ENCODE assay signal across 20 mouse cellular contexts in genomic region chr2:120496511-120496910, GRCm38 (mm10). TPM values are rescaled to one million over a fixed set of nuclear protein-coding genes. Genes with fewer than 3 reads are reported as not detected.
DNase-seq lines count a peak whose midpoint lies in the region; ATAC-seq and TF ChIP-seq lines count a peak whose summit lies in the region.
"Had no signal": no experiment of that assay in that cellular context is flagged by ENCODE, and none has a peak within 500 bp of the region (broad histone marks: within the 10 kb centered on the region; RNA-seq: fewer than 3 reads in every experiment).

No protein-coding gene starts in this region.

- WGBS in heart, embryonic 15.5 days: 44% methylated on average over 3 of the region's 3 CpGs
- WGBS in intestine, embryonic 15.5 days: 58% methylated on average over 3 of the region's 3 CpGs

- H3K4me2 ChIP-seq in heart, embryonic 15.5 days: no peak overlapping the region
- H3K4me2 ChIP-seq in intestine, embryonic 15.5 days (replicated peaks): no peak overlapping the region
- H3K4me2 ChIP-seq: embryonic facial prominence, embryonic 15.5 days; forebrain, embryonic 13.5 days; hindbrain, embryonic 14.5 days; limb, embryonic 12.5 days had no signal

- no peak for DNase-seq in heart, adult 8-10 months (ENCODE audit: low spot score)
- peak; percentile 66 for DNase-seq in brain, adult 2 months (ENCODE audit: low read depth, low spot score)
- DNase-seq in layer of hippocampus, adult 2 months (ENCODE audit: low spot score in 2 of 2): peak; percentile 52 to 67
- peak; percentile 29 for DNase-seq in right cerebral cortex, postnatal 14 days
- no peak for DNase-seq in kidney, adult 18-20 months
- DNase-seq: adrenal gland, adult 8-10 months; cerebellum, adult 9-10 months; gastrocnemius, postnatal 25 days; kidney, postnatal 25 days; lung, postnatal 14 days had no signal

- ATAC-seq in heart, embryonic 15.5 days (replicated peaks; ENCODE audit: insufficient number of reproducible peaks, insufficient read depth, low FRiP score, low read depth): 0 out of 2 replicates have a peak, but pooled peaks have one; percentile 44
- no peak for ATAC-seq in intestine, embryonic 15.5 days
- ATAC-seq: forebrain, embryonic 13.5 days; intestine, postnatal 0 days had no signal

- peaks cover 27% of the 10 kb centered on the region for H3K4me1 ChIP-seq in heart, embryonic 15.5 days (replicated peaks)
- H3K4me1 ChIP-seq in intestine, embryonic 15.5 days (replicated peaks): peaks cover 10% of the 10 kb centered on the region

- no peaks in the 10 kb centered on the region for H3K36me3 ChIP-seq in heart, embryonic 15.5 days
- H3K36me3 ChIP-seq in intestine, embryonic 15.5 days: no peaks in the 10 kb centered on the region
- H3K36me3 ChIP-seq: embryonic facial prominence, embryonic 15.5 days; limb, embryonic 12.5 days; midbrain, embryonic 10.5 days had no signal

- no peaks in the 10 kb centered on the region for H3K9me3 ChIP-seq in heart, embryonic 15.5 days (replicated peaks)
- no peaks in the 10 kb centered on the region for H3K9me3 ChIP-seq in intestine, embryonic 15.5 days
- H3K9me3 ChIP-seq: embryonic facial prominence, embryonic 15.5 days; forebrain, embryonic 13.5 days; limb, embryonic 12.5 days; midbrain, embryonic 10.5 days had no signal

- no peaks in the 10 kb centered on the region for H3K27me3 ChIP-seq in heart, embryonic 15.5 days
- no peaks in the 10 kb centered on the region for H3K27me3 ChIP-seq in intestine, embryonic 15.5 days (replicated peaks)
- H3K27me3 ChIP-seq: embryonic facial prominence, embryonic 15.5 days; forebrain, embryonic 13.5 days; limb, embryonic 12.5 days had no signal

- no peak overlapping the region for H3K9ac ChIP-seq in heart, embryonic 15.5 days
- H3K9ac ChIP-seq in intestine, embryonic 15.5 days: no peak overlapping the region
- H3K9ac ChIP-seq: embryonic facial prominence, embryonic 15.5 days; forebrain, embryonic 13.5 days; hindbrain, embryonic 14.5 days; limb, embryonic 12.5 days; liver, embryonic 14.5 days had no signal

- H3K27ac ChIP-seq in heart, embryonic 15.5 days: peak overlapping the region; percentile 22; the same call in 1 of the 2 replicates
- peak overlapping the region; percentile 88 for H3K27ac ChIP-seq in layer of hippocampus, adult 2 months
- no peak overlapping the region for H3K27ac ChIP-seq in intestine, embryonic 15.5 days
- H3K27ac ChIP-seq: embryonic facial prominence, embryonic 15.5 days; forebrain, embryonic 13.5 days; hindbrain, embryonic 14.5 days; limb, embryonic 12.5 days; liver, embryonic 14.5 days; midbrain, embryonic 10.5 days; stomach, postnatal 0 days had no signal

- no peak for TF ChIP-seq CTCF in layer of hippocampus, adult 2 months (conservative IDR thresholded peaks at IDR 0.05)

- H3K4me3 ChIP-seq in heart, embryonic 15.5 days: no peak overlapping the region
- H3K4me3 ChIP-seq in layer of hippocampus, adult 2 months: peak overlapping the region; percentile 34
- H3K4me3 ChIP-seq in intestine, embryonic 15.5 days (replicated peaks): no peak overlapping the region
- H3K4me3 ChIP-seq: embryonic facial prominence, embryonic 15.5 days; forebrain, embryonic 13.5 days; limb, embryonic 12.5 days; midbrain, embryonic 10.5 days had no signal

RNA-seq across cellular contexts. Expression of gene Capn3, which starts 40.7 kb away (rescaled TPM):
- polyA plus RNA-seq in heart, embryonic 15.5 days (2015; fragmentation: Nextera tagmentation; extraction: Ambion mirVana): 3.0 and 3.7 TPM in 2 replicates
- 1 to 10 TPM; 4.2 to 6.8 (median 4.6) TPM for total RNA-seq in heart, adult 8-10 months (2022)
- total RNA-seq in layer of hippocampus, adult 2 months (2021): 10 to 100 TPM; 19.8 to 20.9 TPM
- 0.89 and 1.0 TPM in 2 replicates for polyA plus RNA-seq in intestine, embryonic 15.5 days (2015; fragmentation: Nextera tagmentation; extraction: Ambion mirVana)

Comparison
In these comparisons a context has a peak if more than half of its experiments do, and no peak if none do; other contexts are left out.
1. DNase-seq: peak in brain, adult 2 months (single experiment), layer of hippocampus, adult 2 months (2 of 2) and right cerebral cortex, postnatal 14 days (single experiment); none in heart, adult 8-10 months (single experiment) and kidney, adult 18-20 months (single experiment).